Mouse (Mus musculus): ENCODE measurements around the gene Wars2.

- TF ChIP-seq MAFK (IDR thresholded peaks at IDR 0.05; ENCODE audit: insufficient read depth, low read depth, low read length), result no peak
- no peak for TF ChIP-seq ZNF384 (IDR thresholded peaks at IDR 0.05; ENCODE audit: low read depth, low read length)
- TF ChIP-seq CHD2 (IDR thresholded peaks at IDR 0.05; ENCODE audit: low read depth, low read length), result no peak
These were observed 19.9 kb upstream of the Wars2 start for GRCm38 (mm10) chr3:99120942-99121341.

All from ES-E14 (cell line).